Mouse (Mus musculus): ENCODE measurements around the gene Galt. TPM values are rescaled to one million over a fixed set of nuclear protein-coding genes. Genes with fewer than 3 reads are reported as not detected.

Gene Galt
- polyA plus RNA-seq, 1 experiment from 2014 or later: 40.4 TPM

Other genes with a start within 250 kb of the Galt start
- gene 1110017D15Rik, start 237.9 kb upstream of the Galt start, polyA plus RNA-seq (2015; fragmentation: Nextera tagmentation; extraction: Ambion mirVana): 1.5 and 1.6 TPM in 2 replicates
- 1.0 and 2.0 TPM in 2 replicates for gene Fam219a, start 185.7 kb upstream of the Galt start, polyA plus RNA-seq (2015; fragmentation: Nextera tagmentation; extraction: Ambion mirVana)
- 0.46 and 0.47 TPM in 2 replicates for gene Dnaic1, start 185.5 kb upstream of the Galt start, polyA plus RNA-seq (2015; fragmentation: Nextera tagmentation; extraction: Ambion mirVana)
- 12.7 and 13.6 TPM in 2 replicates for gene Enho, start 114.9 kb upstream of the Galt start, polyA plus RNA-seq (2015; fragmentation: Nextera tagmentation; extraction: Ambion mirVana)
- gene Cntfr, start 58.1 kb upstream of the Galt start, polyA plus RNA-seq (2015; fragmentation: Nextera tagmentation; extraction: Ambion mirVana): 5.1 and 5.5 TPM in 2 replicates
- gene Il11ra1, start 55.2 kb upstream of the Galt start, polyA plus RNA-seq (2015; fragmentation: Nextera tagmentation; extraction: Ambion mirVana): 405 and 439 TPM in 2 replicates
- 74.9 and 76.6 TPM in 2 replicates for gene Rpp25l, start 41.7 kb upstream of the Galt start, polyA plus RNA-seq (2015; fragmentation: Nextera tagmentation; extraction: Ambion mirVana)
- 104 and 106 TPM in 2 replicates for gene Dctn3, start 32.1 kb upstream of the Galt start, polyA plus RNA-seq (2015; fragmentation: Nextera tagmentation; extraction: Ambion mirVana)
- 0.14 TPM in 1 of 2 replicates, not detected in the other for gene Arid3c, start 24.1 kb upstream of the Galt start, polyA plus RNA-seq (2015; fragmentation: Nextera tagmentation; extraction: Ambion mirVana)
- gene Sigmar1, start 929 bp downstream of the Galt start, polyA plus RNA-seq (2015; fragmentation: Nextera tagmentation; extraction: Ambion mirVana): 81.8 and 84.6 TPM in 2 replicates
- 53.0 and 64.8 TPM in 2 replicates for gene Ccl27a, start 19.0 kb downstream of the Galt start, polyA plus RNA-seq (2015; fragmentation: Nextera tagmentation; extraction: Ambion mirVana)
- 14.3 TPM in 1 of 2 replicates, not detected in the other for gene Gm21541, start 148.4 kb downstream of the Galt start, polyA plus RNA-seq (2015; fragmentation: Nextera tagmentation; extraction: Ambion mirVana)
- gene Gm20878, start 186.3 kb downstream of the Galt start, polyA plus RNA-seq (2015; fragmentation: Nextera tagmentation; extraction: Ambion mirVana): 4.6 TPM in 2 replicates
- gene Fam205a4, start 210.8 kb downstream of the Galt start, polyA plus RNA-seq (2015; fragmentation: Nextera tagmentation; extraction: Ambion mirVana): 0.49 and 0.53 TPM in 2 replicates

All from limb, embryonic 13.5 days (tissue).